Mouse (Mus musculus) megakaryocyte, embryonic 14.5 days (primary cell): ENCODE data around the gene Eef1a2.

Experiments used
- FLI1 ChIP-seq: IDR thresholded peaks from 2 replicates; pipeline ENCODE4 v1.6.1; 2012; ENCODE audit warnings: low read length, inconsistent platforms, mixed read lengths
- GATA1 ChIP-seq: IDR thresholded peaks from 3 replicates; pipeline ENCODE4 v1.6.1; 2012; ENCODE audit warnings: mixed read lengths, low read length, inconsistent platforms, borderline replicate concordance

GRCm38 (mm10) chr2:181116436-181116835, 40.4 kb downstream of the Eef1a2 start:
- TF ChIP-seq FLI1, result no peak
- no peak for TF ChIP-seq GATA1
